Mouse (Mus musculus): ENCODE measurements around the gene Atad1. TPM values are rescaled to one million over a fixed set of nuclear protein-coding genes. Genes with fewer than 3 reads are reported as not detected.
A peak's percentile ranks its signal among the peaks of the same experiment; 100 is the strongest.

Gene Atad1
- polyA plus RNA-seq, 1 experiment, result 14.8 TPM

DNA sequence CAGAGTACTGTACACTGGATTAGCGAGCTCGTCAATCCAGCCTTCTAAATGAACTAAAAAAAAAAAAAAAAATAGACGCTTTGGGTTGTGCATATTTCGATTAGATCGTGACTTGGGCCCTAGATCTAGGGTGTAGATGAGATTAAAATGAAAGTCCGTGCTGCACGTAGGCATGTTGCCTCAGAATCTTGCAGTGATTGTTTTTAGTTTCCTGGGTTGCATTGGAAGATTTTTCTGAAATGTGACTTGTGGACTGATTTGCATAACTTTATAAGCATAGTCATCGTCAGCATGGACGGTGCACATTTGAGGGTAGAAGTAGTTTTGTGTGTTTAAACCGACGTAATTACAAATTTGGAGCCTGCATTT is 19.2 kb upstream of the Atad1 start:
- peak overlapping the region; percentile 84 for H3K4me3 ChIP-seq

DNA sequence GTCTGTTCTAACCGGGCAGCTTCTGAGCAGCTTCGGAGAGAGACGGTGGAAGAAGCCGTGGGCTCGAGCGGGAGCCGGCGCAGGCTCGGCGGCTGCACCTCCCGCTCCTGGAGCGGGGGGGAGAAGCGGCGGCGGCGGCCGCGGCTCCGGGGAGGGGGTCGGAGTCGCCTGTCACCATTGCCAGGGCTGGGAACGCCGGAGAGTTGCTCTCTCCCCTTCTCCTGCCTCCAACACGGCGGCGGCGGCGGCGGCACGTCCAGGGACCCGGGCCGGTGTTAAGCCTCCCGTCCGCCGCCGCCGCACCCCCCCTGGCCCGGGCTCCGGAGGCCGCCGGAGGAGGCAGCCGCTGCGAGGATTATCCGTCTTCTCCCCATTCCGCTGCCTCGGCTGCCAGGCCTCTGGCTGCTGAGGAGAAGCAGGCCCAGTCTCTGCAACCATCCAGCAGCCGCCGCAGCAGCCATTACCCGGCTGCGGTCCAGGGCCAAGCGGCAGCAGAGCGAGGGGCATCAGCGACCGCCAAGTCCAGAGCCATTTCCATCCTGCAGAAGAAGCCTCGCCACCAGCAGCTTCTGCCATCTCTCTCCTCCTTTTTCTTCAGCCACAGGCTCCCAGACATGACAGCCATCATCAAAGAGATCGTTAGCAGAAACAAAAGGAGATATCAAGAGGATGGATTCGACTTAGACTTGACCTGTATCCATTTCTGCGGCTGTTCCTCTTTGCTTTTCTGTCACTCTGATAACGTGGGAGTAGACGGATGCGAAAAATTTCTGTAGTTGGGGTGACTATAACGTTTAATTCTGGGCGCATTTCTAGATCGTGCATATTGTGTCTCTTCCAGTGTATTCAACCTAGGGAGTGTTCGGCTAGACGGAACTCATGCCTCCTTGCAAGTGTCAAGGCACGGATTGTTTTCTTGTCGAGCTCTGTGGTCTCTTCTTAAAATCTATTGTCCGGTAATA is 18.5 kb upstream of the Atad1 start:
- peak overlapping the region; percentile 99 for H3K4me2 ChIP-seq (ENCODE audit: low read depth)
- no peaks in the 10 kb centered on the region for H3K36me3 ChIP-seq (ENCODE audit: control insufficient read depth, insufficient read depth)
- peak overlapping the region; percentile 75 for H3ac ChIP-seq (ENCODE audit: control insufficient read depth, insufficient read length)
- TF ChIP-seq MYOG (IDR thresholded peaks at IDR 0.05; ENCODE audit: control insufficient read depth in 1 of 3, insufficient read depth in 1 of 3, insufficient read length in 2 of 3, low read depth in 2 of 3) (no peak), MYOD1 (IDR thresholded peaks at IDR 0.05; ENCODE audit: control insufficient read depth in 1 of 3, insufficient read length in 2 of 3, low read depth in 2 of 3) (no peak), POLR2A (IDR thresholded peaks at IDR 0.05; ENCODE audit: insufficient read length, low read depth) (no peak), TCF3 (IDR thresholded peaks at IDR 0.05; ENCODE audit: insufficient read length, low read depth) (no peak), USF1 (IDR thresholded peaks at IDR 0.05; ENCODE audit: low read depth) (no peak), SRF (IDR thresholded peaks at IDR 0.05; ENCODE audit: control insufficient read depth, insufficient read length, low read depth) (no peak), TCF12 (IDR thresholded peaks at IDR 0.05; ENCODE audit: insufficient read depth, poor library complexity, severe bottlenecking) (no peak), POLR2AphosphoS2 (IDR thresholded peaks at IDR 0.05; ENCODE audit: insufficient read length, low read depth) (no peak), REST (IDR thresholded peaks at IDR 0.05; ENCODE audit: insufficient read depth, insufficient read length) (no peak), MAX (IDR thresholded peaks at IDR 0.05; ENCODE audit: low read depth) (no peak), E2F4 (IDR thresholded peaks at IDR 0.05; ENCODE audit: insufficient read depth) (no peak), CEBPB (IDR thresholded peaks at IDR 0.05; ENCODE audit: insufficient read depth, poor library complexity, severe bottlenecking) (no peak)
- H3K27me3 ChIP-seq (ENCODE audit: control insufficient read depth, insufficient read depth, insufficient read length), result no peaks in the 10 kb centered on the region
- H3K79me2 ChIP-seq (ENCODE audit: control insufficient read depth, insufficient read depth), result peaks cover 51% of the 10 kb centered on the region
- peak overlapping the region; percentile 84 for H3K4me3 ChIP-seq

More for the DNA sequence above, 19.2 kb upstream of the Atad1 start:
- Histone ChIP-seq H3K36me3 (ENCODE audit: control insufficient read depth, insufficient read depth) (no peaks in the 10 kb centered on the region), H3K79me2 (ENCODE audit: control insufficient read depth, insufficient read depth) (peaks cover 58% of the 10 kb centered on the region), H3K27me3 (ENCODE audit: control insufficient read depth, insufficient read depth, insufficient read length) (no peaks in the 10 kb centered on the region), H3K4me2 (ENCODE audit: low read depth) (peak overlapping the region; percentile 99), H3ac (ENCODE audit: control insufficient read depth, insufficient read length) (peak overlapping the region; percentile 75)
- TF ChIP-seq POLR2A (IDR thresholded peaks at IDR 0.05; ENCODE audit: insufficient read length, low read depth) (no peak), SRF (IDR thresholded peaks at IDR 0.05; ENCODE audit: control insufficient read depth, insufficient read length, low read depth) (no peak), USF1 (IDR thresholded peaks at IDR 0.05; ENCODE audit: low read depth) (no peak), POLR2AphosphoS2 (IDR thresholded peaks at IDR 0.05; ENCODE audit: insufficient read length, low read depth) (no peak), MYOD1 (IDR thresholded peaks at IDR 0.05; ENCODE audit: control insufficient read depth in 1 of 3, insufficient read length in 2 of 3, low read depth in 2 of 3) (no peak), TCF3 (IDR thresholded peaks at IDR 0.05; ENCODE audit: insufficient read length, low read depth) (no peak), MYOG (IDR thresholded peaks at IDR 0.05; ENCODE audit: control insufficient read depth in 1 of 3, insufficient read depth in 1 of 3, insufficient read length in 2 of 3, low read depth in 2 of 3) (no peak), E2F4 (IDR thresholded peaks at IDR 0.05; ENCODE audit: insufficient read depth) (no peak), TCF12 (IDR thresholded peaks at IDR 0.05; ENCODE audit: insufficient read depth, poor library complexity, severe bottlenecking) (no peak), CEBPB (IDR thresholded peaks at IDR 0.05; ENCODE audit: insufficient read depth, poor library complexity, severe bottlenecking) (no peak), REST (IDR thresholded peaks at IDR 0.05; ENCODE audit: insufficient read depth, insufficient read length) (no peak), MAX (IDR thresholded peaks at IDR 0.05; ENCODE audit: low read depth) (no peak)

DNA sequence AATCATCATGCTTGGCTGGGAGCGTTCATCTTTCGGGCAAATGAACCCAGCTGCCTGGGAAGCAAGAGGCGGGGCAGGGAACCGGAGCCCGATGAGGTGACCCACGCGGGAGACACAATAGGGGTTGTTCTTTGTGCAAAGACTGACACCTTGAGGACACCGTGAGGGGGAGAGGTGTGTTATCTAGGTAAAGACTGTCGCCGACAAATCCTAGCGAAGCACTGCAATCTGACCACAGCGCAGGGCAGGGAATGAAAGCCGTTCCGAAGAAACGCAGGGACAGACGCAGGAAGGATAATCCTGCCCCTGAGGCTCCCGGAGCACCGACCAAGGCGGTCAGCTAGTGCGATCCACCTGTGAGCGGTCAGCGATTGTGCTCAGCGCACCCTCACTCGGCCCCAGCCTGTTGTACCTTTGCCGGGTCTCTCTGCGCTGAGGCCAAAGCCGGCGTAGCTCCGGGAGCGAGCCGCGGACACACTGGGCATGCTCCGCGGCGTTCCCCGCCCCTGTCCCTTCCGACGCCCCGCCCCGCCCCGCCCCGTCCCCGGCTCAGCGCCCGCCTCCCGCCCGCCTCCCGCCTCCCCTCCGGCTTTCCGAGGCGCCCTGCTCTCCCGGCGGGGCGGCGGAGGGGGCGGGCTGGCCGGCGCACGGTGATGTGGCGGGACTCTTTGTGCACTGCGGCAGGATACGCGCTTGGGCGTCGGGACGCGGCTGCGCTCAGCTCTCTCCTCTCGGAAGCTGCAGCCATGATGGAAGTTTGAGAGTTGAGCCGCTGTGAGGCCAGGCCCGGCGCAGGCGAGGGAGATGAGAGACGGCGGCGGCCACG is 17.5 kb upstream of the Atad1 start, which contains the start of gene Pten:
Gene Pten, plus strand, starts transcription at position 598 of the 826 bp plus-strand sequence.
- peak in 1 of 3 experiments; percentile 71 for TF ChIP-seq MYOG (IDR thresholded peaks at IDR 0.05; ENCODE audit: control insufficient read depth in 1 of 3, insufficient read depth in 1 of 3, insufficient read length in 2 of 3, low read depth in 2 of 3)
- peak; percentile 88 for TF ChIP-seq POLR2AphosphoS2 (IDR thresholded peaks at IDR 0.05; ENCODE audit: insufficient read length, low read depth)
- TF ChIP-seq TCF3 (IDR thresholded peaks at IDR 0.05; ENCODE audit: insufficient read length, low read depth), result no peak
- TF ChIP-seq TCF12 (IDR thresholded peaks at IDR 0.05; ENCODE audit: insufficient read depth, poor library complexity, severe bottlenecking), result no peak
- TF ChIP-seq CEBPB (IDR thresholded peaks at IDR 0.05; ENCODE audit: insufficient read depth, poor library complexity, severe bottlenecking), result no peak
- TF ChIP-seq POLR2A (IDR thresholded peaks at IDR 0.05; ENCODE audit: insufficient read length, low read depth), result peak; percentile 80
- peak; percentile 69 for TF ChIP-seq REST (IDR thresholded peaks at IDR 0.05; ENCODE audit: insufficient read depth, insufficient read length)
- no peak for TF ChIP-seq E2F4 (IDR thresholded peaks at IDR 0.05; ENCODE audit: insufficient read depth)
- TF ChIP-seq MYOD1 (IDR thresholded peaks at IDR 0.05; ENCODE audit: control insufficient read depth in 1 of 3, insufficient read length in 2 of 3, low read depth in 2 of 3), result peak in 1 of 3 experiments; percentile 62
- peak within 1 kb of the TSS; percentile 84 for H3K4me3 ChIP-seq
- H3ac ChIP-seq (ENCODE audit: control insufficient read depth, insufficient read length), result peak within 1 kb of the TSS; percentile 75
- H3K36me3 ChIP-seq (ENCODE audit: control insufficient read depth, insufficient read depth), result no peaks in the 10 kb centered on the region
- no peaks in the 10 kb centered on the region for H3K27me3 ChIP-seq (ENCODE audit: control insufficient read depth, insufficient read depth, insufficient read length)
- H3K4me2 ChIP-seq (ENCODE audit: low read depth), result peak within 1 kb of the TSS; percentile 99
- H3K79me2 ChIP-seq (ENCODE audit: control insufficient read depth, insufficient read depth), result peaks cover 41% of the 10 kb centered on the region

DNA sequence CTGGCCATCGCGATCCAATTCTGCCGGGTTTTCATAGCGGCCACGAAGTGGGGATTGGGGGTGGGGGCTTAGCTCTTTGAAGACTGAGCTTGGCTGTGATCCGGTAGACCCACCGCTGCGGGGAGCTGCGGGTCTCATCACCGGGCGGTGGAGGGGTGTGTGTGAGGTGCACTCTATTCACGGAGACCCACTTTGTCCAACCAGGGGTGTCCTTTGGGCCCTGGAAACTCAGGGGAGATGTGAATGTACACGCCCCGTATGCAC is 17.0 kb upstream of the Atad1 start:
- H3ac ChIP-seq (ENCODE audit: control insufficient read depth, insufficient read length), result peak overlapping the region; percentile 75
- peak overlapping the region; percentile 87 for H3K4me2 ChIP-seq (ENCODE audit: low read depth)
- H3K27me3 ChIP-seq (ENCODE audit: control insufficient read depth, insufficient read depth, insufficient read length), result no peaks in the 10 kb centered on the region
- peak overlapping the region; percentile 84 for H3K4me3 ChIP-seq
- TF ChIP-seq SRF (IDR thresholded peaks at IDR 0.05; ENCODE audit: control insufficient read depth, insufficient read length, low read depth) (no peak), TCF12 (IDR thresholded peaks at IDR 0.05; ENCODE audit: insufficient read depth, poor library complexity, severe bottlenecking) (no peak), MYOD1 (IDR thresholded peaks at IDR 0.05; ENCODE audit: control insufficient read depth in 1 of 3, insufficient read length in 2 of 3, low read depth in 2 of 3) (no peak), POLR2AphosphoS2 (IDR thresholded peaks at IDR 0.05; ENCODE audit: insufficient read length, low read depth) (no peak), MYOG (IDR thresholded peaks at IDR 0.05; ENCODE audit: control insufficient read depth in 1 of 3, insufficient read depth in 1 of 3, insufficient read length in 2 of 3, low read depth in 2 of 3) (no peak), REST (IDR thresholded peaks at IDR 0.05; ENCODE audit: insufficient read depth, insufficient read length) (no peak), E2F4 (IDR thresholded peaks at IDR 0.05; ENCODE audit: insufficient read depth) (no peak), TCF3 (IDR thresholded peaks at IDR 0.05; ENCODE audit: insufficient read length, low read depth) (no peak)
- H3K36me3 ChIP-seq (ENCODE audit: control insufficient read depth, insufficient read depth), result no peaks in the 10 kb centered on the region
- peaks cover 36% of the 10 kb centered on the region for H3K79me2 ChIP-seq (ENCODE audit: control insufficient read depth, insufficient read depth)

Measured in myocyte (in vitro differentiated cells).